Mouse (Mus musculus) embryonic fibroblast, embryonic 13.5 days (primary cell): ENCODE measurements around the gene Ybx3.

Experiments used
- CTCF ChIP-seq: IDR thresholded peaks from 2 replicates; pipeline ENCODE4 v1.5.1; 2011; ENCODE audit warnings: mild to moderate bottlenecking, control low read depth, low read length, moderate library complexity, borderline replicate concordance; ENCODE audit not compliant: insufficient read depth
- POLR2A ChIP-seq: IDR thresholded peaks from 2 replicates; pipeline ENCODE4 v1.6.1; 2011; ENCODE audit warnings: low read depth, mild to moderate bottlenecking, control low read depth, low read length, moderate library complexity

DNA sequence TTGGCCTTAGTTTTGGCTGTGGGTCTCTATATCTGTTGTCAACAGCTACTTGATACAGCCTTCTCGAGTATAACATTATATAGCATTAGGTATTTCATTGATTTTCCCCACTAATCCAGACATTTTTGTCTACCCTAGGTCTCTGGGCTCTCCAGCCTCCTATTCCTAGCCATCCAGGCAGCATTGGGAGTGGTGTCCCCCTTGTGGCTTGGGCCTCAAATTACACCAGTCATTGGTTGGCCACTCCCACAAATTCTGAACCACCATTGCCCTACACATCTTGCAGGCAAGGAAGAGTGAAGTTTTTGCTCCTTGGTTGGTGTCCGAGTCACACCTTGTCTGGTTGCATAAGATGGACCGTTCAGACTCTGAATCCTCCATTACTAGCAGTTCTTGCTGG, 33.3 kb upstream of the Ybx3 start:
- no peak for TF ChIP-seq CTCF
- no peak for TF ChIP-seq POLR2A
